Mouse (Mus musculus): ENCODE measurements around the gene Ripor2.

GRCm38 (mm10) chr13:24576338-24577119 lies 5.5 kb upstream of the Ripor2 start:
- TF ChIP-seq CTCF (IDR thresholded peaks at IDR 0.05; ENCODE audit: borderline replicate concordance, control insufficient read depth, extremely low read depth, insufficient read depth, low read length, poor library complexity) (no peak), POLR2A (IDR thresholded peaks at IDR 0.05; ENCODE audit: control insufficient read depth, extremely low read depth, insufficient read depth, low read length, poor library complexity) (no peak)
